Mouse (Mus musculus): ENCODE measurements around the gene Atp8a2. TPM values are rescaled to one million over a fixed set of nuclear protein-coding genes. Genes with fewer than 3 reads are reported as not detected.
A peak's percentile ranks its signal among the peaks of the same experiment; 100 is the strongest.

Atp8a2 gene
- total and polyA plus RNA-seq, 2 experiments from 2014 or later: 5.2 to 115 TPM

- no peak overlapping the region for H3K4me3 ChIP-seq (ENCODE audit: low read depth, low read length)
- H3K9ac ChIP-seq (replicated peaks; ENCODE audit: low read depth, low read length): no peak overlapping the region
- no peaks in the 10 kb centered on the region for H3K9me3 ChIP-seq (replicated peaks; ENCODE audit: control insufficient read depth, low read length)
- WGBS: 86% methylated on average over 3 of the region's 3 CpGs
- TF ChIP-seq CTCF (IDR thresholded peaks at IDR 0.05; ENCODE audit: low read depth) (no peak), EP300 (IDR thresholded peaks at IDR 0.05; ENCODE audit: low read depth) (no peak)
- no peaks in the 10 kb centered on the region for H3K27me3 ChIP-seq (ENCODE audit: control insufficient read depth, insufficient read depth, low read length)
- no peaks in the 10 kb centered on the region for H3K4me1 ChIP-seq (ENCODE audit: control insufficient read depth, insufficient read depth)
- H3K27ac ChIP-seq (ENCODE audit: low read depth): no peak overlapping the region
- no peaks in the 10 kb centered on the region for H3K36me3 ChIP-seq (replicated peaks; ENCODE audit: control insufficient read depth, insufficient read depth, low read length)
- H3K4me2 ChIP-seq (ENCODE audit: low read depth, low read length): no peak overlapping the region
- DNase-seq (ENCODE audit: low spot score): no peak
- ATAC-seq (ENCODE audit: insufficient read depth, low read depth): no peak
Measured at GRCm38 (mm10) chr14:60061023-60061422, 136.0 kb downstream of the Atp8a2 start.

- Histone ChIP-seq H3K9ac (replicated peaks; ENCODE audit: low read depth, low read length) (no peak overlapping the region), H3K4me3 (ENCODE audit: low read depth, low read length) (no peak overlapping the region), H3K27ac (ENCODE audit: low read depth) (no peak overlapping the region), H3K4me2 (ENCODE audit: low read depth, low read length) (no peak overlapping the region), H3K4me1 (ENCODE audit: control insufficient read depth, insufficient read depth) (no peaks in the 10 kb centered on the region), H3K9me3 (replicated peaks; ENCODE audit: control insufficient read depth, low read length) (0 out of 2 replicates have a peak, but pooled peaks cover 3% of the 10 kb centered on the region), H3K27me3 (ENCODE audit: control insufficient read depth, insufficient read depth, low read length) (no peaks in the 10 kb centered on the region), H3K36me3 (replicated peaks; ENCODE audit: control insufficient read depth, insufficient read depth, low read length) (no peaks in the 10 kb centered on the region)
- WGBS: 46% methylated on average over 3 of the region's 3 CpGs
- DNase-seq (ENCODE audit: low spot score): no peak
- no peak for ATAC-seq (ENCODE audit: insufficient read depth, low read depth)
- no peak for TF ChIP-seq CTCF (IDR thresholded peaks at IDR 0.05; ENCODE audit: low read depth)
- no peak for TF ChIP-seq EP300 (IDR thresholded peaks at IDR 0.05; ENCODE audit: low read depth)
Measured at GRCm38 (mm10) chr14:60058867-60059266, 138.1 kb downstream of the Atp8a2 start.

- WGBS: 76% methylated on average over 4 of the region's 4 CpGs
- H3K4me1 ChIP-seq (ENCODE audit: control insufficient read depth, insufficient read depth): no peaks in the 10 kb centered on the region
- DNase-seq (ENCODE audit: low spot score) (no peak), ATAC-seq (ENCODE audit: insufficient read depth, low read depth) (no peak)
- no peak overlapping the region for H3K4me2 ChIP-seq (ENCODE audit: low read depth, low read length)
- no peak overlapping the region for H3K9ac ChIP-seq (replicated peaks; ENCODE audit: low read depth, low read length)
- no peaks in the 10 kb centered on the region for H3K36me3 ChIP-seq (replicated peaks; ENCODE audit: control insufficient read depth, insufficient read depth, low read length)
- H3K27me3 ChIP-seq (ENCODE audit: control insufficient read depth, insufficient read depth, low read length): no peaks in the 10 kb centered on the region
- 0 out of 2 replicates have a peak, but pooled peaks cover 3% of the 10 kb centered on the region for H3K9me3 ChIP-seq (replicated peaks; ENCODE audit: control insufficient read depth, low read length)
- no peak overlapping the region for H3K4me3 ChIP-seq (ENCODE audit: low read depth, low read length)
- H3K27ac ChIP-seq (ENCODE audit: low read depth): no peak overlapping the region
- TF ChIP-seq CTCF (IDR thresholded peaks at IDR 0.05; ENCODE audit: low read depth) (no peak), EP300 (IDR thresholded peaks at IDR 0.05; ENCODE audit: low read depth) (no peak)
Measured at GRCm38 (mm10) chr14:60055231-60055630, 141.7 kb downstream of the Atp8a2 start.

DNA sequence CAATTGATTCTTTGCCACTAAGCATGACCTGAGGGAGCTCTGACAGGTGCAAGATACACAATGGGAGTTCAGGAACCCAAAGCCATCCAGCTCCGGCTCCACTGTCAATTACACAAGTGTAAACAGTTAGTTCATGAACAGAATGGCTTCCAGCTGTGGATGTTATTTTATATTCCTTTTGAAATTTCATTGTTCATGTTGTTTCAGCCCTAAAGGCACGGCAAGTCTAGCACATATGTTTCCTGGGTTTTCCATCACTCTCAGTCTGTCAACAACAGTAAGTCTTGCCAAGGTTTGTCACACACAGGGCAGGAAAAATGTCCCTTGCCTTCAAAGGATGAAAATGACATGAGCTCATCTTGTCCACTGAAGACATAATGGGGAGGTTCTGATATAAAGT, 166.3 kb downstream of the Atp8a2 start:
- no peaks in the 10 kb centered on the region for H3K36me3 ChIP-seq (replicated peaks; ENCODE audit: control insufficient read depth, insufficient read depth, low read length)
- H3K9me3 ChIP-seq (replicated peaks; ENCODE audit: control insufficient read depth, low read length): no peaks in the 10 kb centered on the region
- 44% methylated on average over 2 of the region's 2 CpGs for WGBS
- no peak for DNase-seq (ENCODE audit: low spot score)
- no peak overlapping the region for H3K4me3 ChIP-seq (ENCODE audit: low read depth, low read length)
- H3K27me3 ChIP-seq (ENCODE audit: control insufficient read depth, insufficient read depth, low read length): no peaks in the 10 kb centered on the region
- no peak for ATAC-seq (ENCODE audit: insufficient read depth, low read depth)
- no peak overlapping the region for H3K27ac ChIP-seq (ENCODE audit: low read depth)
- no peak overlapping the region for H3K9ac ChIP-seq (replicated peaks; ENCODE audit: low read depth, low read length)
- peaks cover 8% of the 10 kb centered on the region for H3K4me1 ChIP-seq (ENCODE audit: control insufficient read depth, insufficient read depth)
- no peak for TF ChIP-seq CTCF (IDR thresholded peaks at IDR 0.05; ENCODE audit: low read depth)
- no peak for TF ChIP-seq EP300 (IDR thresholded peaks at IDR 0.05; ENCODE audit: low read depth)
- no peak overlapping the region for H3K4me2 ChIP-seq (ENCODE audit: low read depth, low read length)

DNA sequence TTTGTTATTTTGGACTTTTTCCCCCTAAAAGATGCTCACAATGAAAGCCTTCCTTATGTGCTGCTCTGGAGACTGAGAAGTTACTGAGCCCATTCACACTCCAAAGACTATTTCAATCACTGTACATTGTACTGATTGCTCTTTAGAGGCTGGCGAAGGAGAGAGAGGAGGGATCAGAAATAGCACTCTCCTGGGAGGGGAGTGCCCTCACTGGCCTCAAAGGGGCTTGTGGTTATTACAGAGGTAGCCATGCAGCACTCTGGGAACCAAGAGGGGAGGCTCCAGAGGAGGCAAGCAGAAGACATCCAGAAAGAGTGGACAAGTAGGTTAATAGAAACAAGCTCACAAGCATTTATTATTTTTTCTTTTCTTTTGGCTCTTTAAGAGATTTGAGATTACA, 169.8 kb downstream of the Atp8a2 start:
- 35% methylated on average over 1 of the region's 1 CpGs for WGBS
- H3K9ac ChIP-seq (replicated peaks; ENCODE audit: low read depth, low read length): no peak overlapping the region
- H3K4me3 ChIP-seq (ENCODE audit: low read depth, low read length): no peak overlapping the region
- no peak for DNase-seq (ENCODE audit: low spot score)
- no peak overlapping the region for H3K27ac ChIP-seq (ENCODE audit: low read depth)
- no peaks in the 10 kb centered on the region for H3K27me3 ChIP-seq (ENCODE audit: control insufficient read depth, insufficient read depth, low read length)
- H3K36me3 ChIP-seq (replicated peaks; ENCODE audit: control insufficient read depth, insufficient read depth, low read length): no peaks in the 10 kb centered on the region
- no peak overlapping the region for H3K4me2 ChIP-seq (ENCODE audit: low read depth, low read length)
- no peak for TF ChIP-seq CTCF (IDR thresholded peaks at IDR 0.05; ENCODE audit: low read depth)
- no peak for TF ChIP-seq EP300 (IDR thresholded peaks at IDR 0.05; ENCODE audit: low read depth)
- 0 out of 2 replicates have a peak, but pooled peaks have one; percentile 33 for ATAC-seq (ENCODE audit: insufficient read depth, low read depth)
- H3K9me3 ChIP-seq (replicated peaks; ENCODE audit: control insufficient read depth, low read length): no peaks in the 10 kb centered on the region
- peaks cover 8% of the 10 kb centered on the region for H3K4me1 ChIP-seq (ENCODE audit: control insufficient read depth, insufficient read depth)

- H3K4me1 ChIP-seq (ENCODE audit: control insufficient read depth, insufficient read depth): peaks cover 8% of the 10 kb centered on the region
- WGBS: 24% methylated on average over 8 of the region's 8 CpGs
- H3K9ac ChIP-seq (replicated peaks; ENCODE audit: low read depth, low read length): no peak overlapping the region
- H3K27me3 ChIP-seq (ENCODE audit: control insufficient read depth, insufficient read depth, low read length): no peaks in the 10 kb centered on the region
- no peak for TF ChIP-seq EP300 (IDR thresholded peaks at IDR 0.05; ENCODE audit: low read depth)
- TF ChIP-seq CTCF (IDR thresholded peaks at IDR 0.05; ENCODE audit: low read depth): no peak
- ATAC-seq (ENCODE audit: insufficient read depth, low read depth): peak; percentile 74
- no peaks in the 10 kb centered on the region for H3K9me3 ChIP-seq (replicated peaks; ENCODE audit: control insufficient read depth, low read length)
- H3K27ac ChIP-seq (ENCODE audit: low read depth): 0 out of 2 replicates have a peak overlapping the region, but pooled peaks have one; percentile 17
- DNase-seq (ENCODE audit: low spot score): peak; percentile 52
- H3K4me3 ChIP-seq (ENCODE audit: low read depth, low read length): no peak overlapping the region
- H3K36me3 ChIP-seq (replicated peaks; ENCODE audit: control insufficient read depth, insufficient read depth, low read length): no peaks in the 10 kb centered on the region
- peak overlapping the region; percentile 10; the same call in 1 of the 2 replicates for H3K4me2 ChIP-seq (ENCODE audit: low read depth, low read length)
Measured at GRCm38 (mm10) chr14:60026647-60027046, 170.3 kb downstream of the Atp8a2 start.

Data from heart, postnatal 0 days (tissue).